Mouse (Mus musculus): ENCODE measurements at regions not wholly inside any gene's neighbourhood (a gene's known extent, or its start where the extent isn't known, plus 50 kb on each side); places are given as distances from the start of the nearest gene placed in this dataset.
A peak's percentile ranks its signal among the peaks of the same experiment; 100 is the strongest.

GRCm38 (mm10) chr19:21214253-21214652 is 57.8 kb upstream of the Zfand5 start:
- DNase-seq, result no peak

- no peak for DNase-seq
Observed at GRCm38 (mm10) chr19:21193461-21193860, 78.6 kb upstream of the Zfand5 start.

- DNase-seq, result no peak
Observed at GRCm38 (mm10) chr19:21192576-21192975, 79.5 kb upstream of the Zfand5 start.

GRCm38 (mm10) chr19:21189216-21189615 is 82.9 kb upstream of the Zfand5 start:
- DNase-seq, result no peak

- DNase-seq, result no peak
Observed at GRCm38 (mm10) chr19:21186656-21187055, 85.4 kb upstream of the Zfand5 start.

GRCm38 (mm10) chr19:21186016-21186415 is 86.1 kb upstream of the Zfand5 start:
- no peak for DNase-seq

- no peak for DNase-seq
Observed at GRCm38 (mm10) chr19:21183028-21183427, 89.0 kb upstream of the Zfand5 start.

GRCm38 (mm10) chr19:21179886-21180285 is 92.2 kb upstream of the Zfand5 start:
- DNase-seq, result no peak

- DNase-seq, result peak in 1 of 2 experiments; percentile 24
Observed at GRCm38 (mm10) chr19:21175426-21175831, 96.6 kb upstream of the Zfand5 start.

- DNase-seq, result peak; percentile 15 to 19
Observed at GRCm38 (mm10) chr19:21174636-21175035, 97.4 kb upstream of the Zfand5 start.

- peak in 1 of 2 experiments; percentile 41 for DNase-seq
Observed at GRCm38 (mm10) chr19:21173896-21174483, 98.1 kb upstream of the Zfand5 start.

- DNase-seq, result peak in 1 of 2 experiments; percentile 2
Observed at GRCm38 (mm10) chr19:21171191-21171590, 100.9 kb upstream of the Zfand5 start.

- DNase-seq, result no peak
Observed at GRCm38 (mm10) chr19:21170785-21171184, 101.3 kb upstream of the Zfand5 start.

GRCm38 (mm10) chr19:21166939-21167338 is 105.1 kb upstream of the Zfand5 start:
- peak in 1 of 2 experiments; percentile 16 for DNase-seq

GRCm38 (mm10) chr19:21166465-21166860 is 105.6 kb upstream of the Zfand5 start:
- DNase-seq, result no peak

GRCm38 (mm10) chr19:21165763-21166464 is 106.2 kb upstream of the Zfand5 start:
- DNase-seq, result peak in 1 of 2 experiments; percentile 7

- DNase-seq, result no peak
Observed at GRCm38 (mm10) chr19:21163978-21164377, 108.1 kb upstream of the Zfand5 start.

- peak; percentile 34 to 45 for DNase-seq
Observed at GRCm38 (mm10) chr19:21160946-21161345, 111.1 kb upstream of the Zfand5 start.

GRCm38 (mm10) chr19:21159189-21160137 is 112.6 kb upstream of the Zfand5 start:
- peak in 1 of 2 experiments; percentile 24 for DNase-seq

- DNase-seq, result no peak
Observed at GRCm38 (mm10) chr19:21154162-21154561, 117.9 kb upstream of the Zfand5 start.

GRCm38 (mm10) chr19:21152027-21152426 is 120.1 kb upstream of the Zfand5 start:
- DNase-seq, result no peak

- no peak for DNase-seq
Observed at GRCm38 (mm10) chr19:21150849-21151248, 121.2 kb upstream of the Zfand5 start.

GRCm38 (mm10) chr19:21150241-21150640 is 121.8 kb upstream of the Zfand5 start:
- no peak for DNase-seq
